In genomic region chr16:13486571-13486970, GRCm38 (mm10) we compare ENCODE assay signal across 14 mouse cellular contexts.
A peak's percentile ranks its signal among the peaks of the same experiment; 100 is the strongest.
DNase-seq lines count a peak whose midpoint lies in the region; ATAC-seq lines count a peak whose summit lies in the region.
"Had no signal": no experiment of that assay in that cellular context is flagged by ENCODE, and none has a peak within 500 bp of the region (broad histone marks: within the 10 kb centered on the region; RNA-seq: fewer than 3 reads in every experiment).

No protein-coding gene starts in this region.

- peak; percentile 15 for DNase-seq in layer of hippocampus, adult 11-12 months (ENCODE audit: low spot score)
- no peak for DNase-seq in layer of hippocampus, adult 9-10 months (ENCODE audit: low spot score)
- DNase-seq in ovary, postnatal 36 days (ENCODE audit: low spot score): peak; percentile 24
- no peak for DNase-seq in ovary, postnatal 10 days (ENCODE audit: low spot score)
- peak; percentile 53 for DNase-seq in adrenal gland, postnatal 25 days
- peak; percentile 52 to 83 for DNase-seq in layer of hippocampus, postnatal 14 days (ENCODE audit: low spot score in 2 of 2)
- DNase-seq: heart, postnatal 4 days; kidney, adult 9 months; kidney, postnatal 4 days; liver; thymus, postnatal 36 days had no signal

- ATAC-seq in activated CD4-positive, CD25-positive, alpha-beta regulatory T cell, adult 4 months: no peak
- ATAC-seq: CD4-positive, CD25-positive, alpha-beta regulatory T cell, adult 4 months; forebrain, embryonic 16.5 days had no signal

Comparison
In these comparisons a context has a peak if more than half of its experiments do, and no peak if none do; other contexts are left out.
1. DNase-seq: peak in layer of hippocampus, adult 11-12 months (single experiment), ovary, postnatal 36 days (single experiment), adrenal gland, postnatal 25 days (single experiment) and layer of hippocampus, postnatal 14 days (2 of 2); none in layer of hippocampus, adult 9-10 months (single experiment) and ovary, postnatal 10 days (single experiment).